Mouse (Mus musculus) olfactory bulb, adult 2 months (tissue): ENCODE data around the gene BC030867. TPM values are rescaled to one million over a fixed set of nuclear protein-coding genes. Genes with fewer than 3 reads are reported as not detected.

Experiments
- H3K27ac ChIP-seq: fragments of 200-500 bp; 2 replicates; pipeline ENCODE4 v1.5.1; 2012; ENCODE audit warnings: low read depth, low read length; ENCODE audit not compliant: insufficient read depth
- H3K4me1 ChIP-seq: fragments of 200-500 bp; 2 replicates; pipeline ENCODE4 v1.6.1; 2012; ENCODE audit warnings: low read length; ENCODE audit not compliant: control insufficient read depth, insufficient read depth
- H3K4me3 ChIP-seq: fragments of 200-500 bp; 2 replicates; pipeline ENCODE4 v1.5.1; 2012; ENCODE audit warnings: mild to moderate bottlenecking, low read depth, low read length, moderate library complexity; ENCODE audit not compliant: insufficient read depth
- CTCF ChIP-seq: fragments of 200-500 bp; IDR thresholded peaks from 2 replicates; pipeline ENCODE4 v1.5.1; 2012; ENCODE audit warnings: low read depth, mild to moderate bottlenecking, low read length, moderate library complexity; ENCODE audit not compliant: insufficient read depth
- POLR2A ChIP-seq: fragments of 200-500 bp; IDR thresholded peaks from 2 replicates; pipeline ENCODE4 v1.6.1; 2012; ENCODE audit warnings: mild to moderate bottlenecking, low read depth, low read length, moderate library complexity; ENCODE audit not compliant: insufficient read depth
- WGBS: fragments of 180-500 bp; shearing (Covaris S2); methylation state at CpG from one replicate; pipeline ENCODE4 v1.1.7; 2018; 5-methylcytosine and 5-hydroxymethylcytosine counted together
- polyA plus RNA-seq: library from polyadenylated mRNA; stranded (reverse); fragments of >200 nt; gene quantifications from 2 replicates; pipeline ENCODE4 v1.2.4, GENCODE M21; 2012; ENCODE audit warnings: low replicate concordance; ENCODE audit not compliant: missing spikeins, insufficient read depth, insufficient read length

The BC030867 gene
- polyA plus RNA-seq, 1 experiment, result not detected

DNA sequence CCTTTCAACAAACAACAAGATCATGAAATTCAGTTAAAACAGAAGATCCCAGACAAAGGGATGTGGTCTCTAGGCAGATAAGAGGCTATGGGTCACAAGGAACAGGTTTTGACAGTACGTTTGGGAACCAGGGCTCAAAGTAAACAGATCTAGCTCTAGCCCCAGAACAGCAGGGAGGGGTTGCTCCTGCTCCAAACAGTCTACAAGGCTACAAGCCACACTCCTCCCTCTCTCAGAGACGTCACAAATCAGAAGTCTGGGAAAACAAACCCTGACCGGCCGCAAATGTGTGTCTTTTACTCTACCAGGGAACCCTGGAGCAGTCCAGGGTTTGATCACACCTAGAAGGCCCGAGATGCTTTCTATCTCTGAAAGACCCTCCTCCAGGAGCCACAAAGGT, 37.7 kb upstream of the BC030867 start:
- Histone ChIP-seq H3K27ac (no peak overlapping the region), H3K4me1 (peaks cover 77% of the 10 kb centered on the region), H3K4me3 (no peak overlapping the region)
- no peak for TF ChIP-seq POLR2A
- WGBS, result 44% methylated on average over 5 of the region's 5 CpGs

GRCm38 (mm10) chr11:102211936-102212341, 36.7 kb upstream of the BC030867 start:
- TF ChIP-seq POLR2A (no peak), CTCF (no peak)
- Histone ChIP-seq H3K4me3 (no peak overlapping the region), H3K4me1 (peaks cover 76% of the 10 kb centered on the region), H3K27ac (peak overlapping the region; percentile 12; the same call in 1 of the 2 replicates)
- 16% methylated on average over 18 of the region's 18 CpGs for WGBS

GRCm38 (mm10) chr11:102214430-102215156, 34.1 kb upstream of the BC030867 start:
- Histone ChIP-seq H3K4me1 (peaks cover 75% of the 10 kb centered on the region), H3K4me3 (peak overlapping the region; percentile 4; the same call in 1 of the 2 replicates), H3K27ac (0 out of 2 replicates have a peak overlapping the region, but pooled peaks have one; percentile 2)
- 33% methylated on average over 10 of the region's 10 CpGs for WGBS
- no peak for TF ChIP-seq POLR2A
- TF ChIP-seq CTCF, result no peak

DNA sequence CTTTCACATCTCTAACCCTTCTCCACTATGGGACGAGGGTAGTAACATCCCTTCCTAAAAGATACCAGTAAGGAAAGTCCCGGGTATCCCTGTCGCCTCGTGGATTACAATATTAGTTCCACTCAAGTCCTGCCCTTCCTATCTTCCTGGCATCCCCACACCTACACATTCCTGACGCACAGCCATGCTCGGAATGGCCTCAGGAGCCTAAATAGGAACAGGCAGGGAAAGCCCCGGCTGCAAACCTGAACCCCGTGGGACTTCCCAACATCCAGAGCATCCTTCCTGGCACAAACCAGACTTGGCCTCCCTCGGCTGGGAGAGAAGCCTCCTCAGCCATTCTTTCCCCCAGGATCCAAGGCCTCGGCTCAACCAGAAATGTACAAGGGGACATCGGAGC, 33.2 kb upstream of the BC030867 start:
- TF ChIP-seq CTCF, result no peak
- no peak for TF ChIP-seq POLR2A
- Histone ChIP-seq H3K27ac (peak overlapping the region; percentile 87), H3K4me3 (peak overlapping the region; percentile 52), H3K4me1 (peaks cover 77% of the 10 kb centered on the region)
- 26% methylated on average over 11 of the region's 11 CpGs for WGBS

- 11% methylated on average over 12 of the region's 12 CpGs for WGBS
- no peak for TF ChIP-seq POLR2A
- H3K4me1 ChIP-seq, result peaks cover 78% of the 10 kb centered on the region
- peak overlapping the region; percentile 52 for H3K4me3 ChIP-seq
- H3K27ac ChIP-seq, result peak overlapping the region; percentile 92
Measured at GRCm38 (mm10) chr11:102216056-102216885, 32.4 kb upstream of the BC030867 start.

- Histone ChIP-seq H3K4me3 (peak overlapping the region; percentile 52), H3K4me1 (peaks cover 78% of the 10 kb centered on the region), H3K27ac (peak overlapping the region; percentile 92)
- TF ChIP-seq POLR2A, result no peak
- TF ChIP-seq CTCF, result no peak
- WGBS, result 13% methylated on average over 5 of the region's 5 CpGs
Measured at GRCm38 (mm10) chr11:102216886-102217240, 31.8 kb upstream of the BC030867 start.

GRCm38 (mm10) chr11:102217396-102217795, 31.3 kb upstream of the BC030867 start:
- WGBS, result 8% methylated on average over 6 of the region's 6 CpGs
- Histone ChIP-seq H3K27ac (peak overlapping the region; percentile 92), H3K4me1 (peaks cover 79% of the 10 kb centered on the region), H3K4me3 (peak overlapping the region; percentile 52)
- TF ChIP-seq CTCF (no peak), POLR2A (no peak)

DNA sequence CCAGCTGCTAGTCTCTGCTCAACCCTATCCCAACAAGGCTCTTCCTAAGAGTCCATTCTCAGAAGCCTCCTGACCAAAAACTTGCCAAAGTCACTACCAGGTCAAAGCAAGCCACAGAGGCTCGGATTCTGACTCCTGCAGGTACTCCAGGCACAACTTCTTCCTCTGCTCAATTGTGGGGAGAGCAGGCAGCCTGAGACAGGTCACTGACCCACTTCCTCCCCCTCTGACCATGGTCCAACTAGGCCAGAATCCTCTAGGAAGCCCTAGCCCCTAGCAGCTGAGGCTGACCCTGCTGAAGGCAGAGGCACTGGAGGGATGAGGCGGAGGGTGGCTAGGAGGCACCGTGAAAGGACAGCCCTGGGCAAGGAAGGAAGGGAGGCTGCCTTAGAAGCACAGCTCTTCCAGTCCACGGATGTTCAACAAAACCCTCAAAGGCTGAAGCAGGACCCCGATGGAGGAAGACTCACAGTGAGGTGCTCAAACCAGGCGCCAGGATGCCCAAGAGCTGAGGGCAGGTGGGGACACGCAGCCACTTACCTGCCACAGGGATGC, 30.7 kb upstream of the BC030867 start:
- no peak for TF ChIP-seq CTCF
- TF ChIP-seq POLR2A, result no peak
- peak overlapping the region; percentile 52 for H3K4me3 ChIP-seq
- 30% methylated on average over 7 of the region's 7 CpGs for WGBS
- peak overlapping the region; percentile 92 for H3K27ac ChIP-seq
- H3K4me1 ChIP-seq, result peaks cover 84% of the 10 kb centered on the region

- H3K27ac ChIP-seq, result peak overlapping the region; percentile 94
- peaks cover 87% of the 10 kb centered on the region for H3K4me1 ChIP-seq
- H3K4me3 ChIP-seq, result peak overlapping the region; percentile 52
- peak; percentile 86 for TF ChIP-seq POLR2A
- TF ChIP-seq CTCF, result no peak
- WGBS, result 0% methylated on average over 10 of the region's 10 CpGs
Measured at GRCm38 (mm10) chr11:102218783-102219182, 29.9 kb upstream of the BC030867 start.
